Mouse (Mus musculus) forelimb bud, embryonic 11.5 days (tissue): ENCODE results near the gene Met.

ENCODE experiments used
- DNase-seq: peaks from one replicate; pipeline ENCODE4 v3.0.0-alpha.2; 2012; ENCODE audit warnings: low read depth, low spot score

The Met gene

GRCm38 (mm10) chr6:17548786-17549185, 85.2 kb downstream of the Met start:
- no peak for DNase-seq

- DNase-seq: no peak
Observed at GRCm38 (mm10) chr6:17549645-17550044, 86.0 kb downstream of the Met start.

GRCm38 (mm10) chr6:17554263-17554662, 90.7 kb downstream of the Met start:
- no peak for DNase-seq

- no peak for DNase-seq
Observed at GRCm38 (mm10) chr6:17554757-17555156, 91.2 kb downstream of the Met start.

- DNase-seq: no peak
Observed at GRCm38 (mm10) chr6:17555719-17556118, 92.1 kb downstream of the Met start.

GRCm38 (mm10) chr6:17559657-17560056, 96.1 kb downstream of the Met start:
- no peak for DNase-seq

- DNase-seq: no peak
Observed at GRCm38 (mm10) chr6:17561347-17561746, 97.7 kb downstream of the Met start.

GRCm38 (mm10) chr6:17561886-17562285, 98.3 kb downstream of the Met start:
- no peak for DNase-seq

- peak; percentile 21 for DNase-seq
Observed at GRCm38 (mm10) chr6:17562472-17563088, 99.0 kb downstream of the Met start.

- DNase-seq: no peak
Observed at GRCm38 (mm10) chr6:17568702-17569352, 105.2 kb downstream of the Met start.

- no peak for DNase-seq
Observed at GRCm38 (mm10) chr6:17573227-17573626, 109.6 kb downstream of the Met start.

GRCm38 (mm10) chr6:17573732-17574131, 110.1 kb downstream of the Met start:
- no peak for DNase-seq

- DNase-seq: no peak
Observed at GRCm38 (mm10) chr6:17578092-17578760, 114.6 kb downstream of the Met start.

GRCm38 (mm10) chr6:17580349-17580748, 116.7 kb downstream of the Met start:
- DNase-seq: no peak

GRCm38 (mm10) chr6:17583982-17584381, 120.4 kb downstream of the Met start:
- DNase-seq: peak; percentile 68

GRCm38 (mm10) chr6:17589049-17589952, 125.7 kb downstream of the Met start:
- peak; percentile 84 for DNase-seq

GRCm38 (mm10) chr6:17589953-17590627, 126.5 kb downstream of the Met start:
- DNase-seq: no peak

- DNase-seq: no peak
Observed at GRCm38 (mm10) chr6:17593971-17594370, 130.4 kb downstream of the Met start.

- DNase-seq: no peak
Observed at GRCm38 (mm10) chr6:17595712-17596462, 132.3 kb downstream of the Met start.

GRCm38 (mm10) chr6:17599373-17599772, 135.8 kb downstream of the Met start:
- DNase-seq: no peak

GRCm38 (mm10) chr6:17601526-17601925, 137.9 kb downstream of the Met start:
- DNase-seq: no peak
